Mouse (Mus musculus) stomach, postnatal 0 days (tissue): Measurements from ENCODE around the gene Auts2.

Experiments used
- CTCF ChIP-seq: IDR thresholded peaks from 2 replicates; pipeline ENCODE4 v1.5.1; 2016; ENCODE audit warnings: antibody characterized with exemption, low read depth, mild to moderate bottlenecking, moderate library complexity
- EP300 ChIP-seq: optimal IDR thresholded peaks from 2 replicates; pipeline ENCODE3; 2016; ENCODE audit warnings: antibody characterized with exemption

- no peak for TF ChIP-seq CTCF
- TF ChIP-seq EP300 = no peak
These were observed 1084.4 kb downstream of the Auts2 start for GRCm38 (mm10) chr5:131458700-131459099.
